Comparison of ENCODE assay signal across 21 mouse cellular contexts in the genomic region with DNA sequence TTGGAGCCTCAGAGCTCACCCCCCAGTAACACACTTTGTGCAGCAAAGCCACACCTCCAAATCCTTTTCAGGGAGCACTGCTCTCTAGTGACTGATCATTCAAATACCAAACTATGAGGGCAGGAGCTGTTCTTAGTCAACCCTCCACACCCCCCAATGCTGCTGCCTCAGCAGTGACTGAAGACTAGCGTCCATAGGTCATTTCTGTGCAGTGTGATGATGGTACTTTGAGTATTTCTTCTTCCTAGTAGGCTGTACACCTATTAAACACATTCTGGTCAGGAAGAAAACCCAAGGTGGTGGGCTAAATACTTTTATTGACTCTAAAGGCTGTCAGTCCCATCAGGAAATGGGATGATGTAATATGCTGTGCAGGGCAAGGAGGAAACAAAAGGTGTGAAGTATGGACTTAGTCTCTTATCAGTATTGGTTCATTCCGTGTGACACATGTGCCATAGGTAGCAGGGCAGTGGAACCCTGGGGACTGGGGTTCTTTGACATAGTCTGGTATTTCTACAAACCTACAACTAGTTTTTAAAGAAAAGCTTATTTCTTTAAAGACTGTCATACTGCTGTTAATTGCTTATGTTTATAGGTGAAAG.
DNase-seq lines count a peak whose midpoint lies in the region; ATAC-seq and TF ChIP-seq lines count a peak whose summit lies in the region.
"Had no signal": no experiment of that assay in that cellular context is flagged by ENCODE, and none has a peak within 500 bp of the region (broad histone marks: within the 10 kb centered on the region; RNA-seq: fewer than 3 reads in every experiment).

No protein-coding gene starts in this region.

- no peak overlapping the region for H3K27ac ChIP-seq in kidney, adult 2 months (ENCODE audit: insufficient read depth, low read depth, low read length)
- H3K27ac ChIP-seq in intestine, embryonic 15.5 days = no peak overlapping the region
- H3K27ac ChIP-seq in intestine, embryonic 16.5 days (ENCODE audit: low read length) = peak overlapping the region; percentile 23; the same call in 1 of the 2 replicates
- H3K27ac ChIP-seq: forebrain, embryonic 10.5 days; forebrain, embryonic 13.5 days; heart, embryonic 13.5 days; hindbrain, embryonic 12.5 days; hindbrain, embryonic 15.5 days had no signal

- 72% methylated on average over 2 of the region's 2 CpGs for WGBS in kidney, adult 2 months
- 79% methylated on average over 2 of the region's 2 CpGs for WGBS in intestine, embryonic 15.5 days
- WGBS in intestine, embryonic 16.5 days = 69% methylated on average over 2 of the region's 2 CpGs

- no peaks in the 10 kb centered on the region for H3K9me3 ChIP-seq in intestine, embryonic 15.5 days
- peaks cover 5% of the 10 kb centered on the region; the same call in 1 of the 2 replicates for H3K9me3 ChIP-seq in intestine, embryonic 16.5 days (ENCODE audit: control insufficient read depth, low read length)
- H3K9me3 ChIP-seq: hindbrain, embryonic 15.5 days had no signal

- H3K4me3 ChIP-seq in kidney, adult 2 months (ENCODE audit: insufficient read depth, low read depth, low read length) = no peak overlapping the region
- H3K4me3 ChIP-seq in intestine, embryonic 15.5 days (replicated peaks) = no peak overlapping the region
- H3K4me3 ChIP-seq in intestine, embryonic 16.5 days (ENCODE audit: low read length) = no peak overlapping the region
- H3K4me3 ChIP-seq: forebrain, embryonic 10.5 days; forebrain, embryonic 13.5 days; heart, embryonic 13.5 days; hindbrain, embryonic 12.5 days; hindbrain, embryonic 15.5 days had no signal

- H3K4me2 ChIP-seq in intestine, embryonic 15.5 days (replicated peaks) = no peak overlapping the region
- no peak overlapping the region for H3K4me2 ChIP-seq in intestine, embryonic 16.5 days (ENCODE audit: low read depth, low read length)
- H3K4me2 ChIP-seq: forebrain, embryonic 13.5 days; heart, embryonic 13.5 days; hindbrain, embryonic 12.5 days; hindbrain, embryonic 15.5 days had no signal

- DNase-seq in kidney, adult 2 months = peak; percentile 41
- no peak for DNase-seq in kidney, postnatal 4 days
- peak; percentile 58 for DNase-seq in yolk sac, embryonic 10.5 days (ENCODE audit: low spot score)
- no peak for DNase-seq in cerebellum, postnatal 10 days
- DNase-seq: adrenal gland, adult 2 months; adrenal gland, postnatal 14 days; cerebellum, adult 11 months; cerebellum, adult 2 months; cerebellum, adult 9-11 months; cerebellum, postnatal 36 days; gastrocnemius, postnatal 10 days; gastrocnemius, postnatal 36 days had no signal

- peak; percentile 66 for ATAC-seq in intestine, embryonic 15.5 days
- ATAC-seq in intestine, embryonic 16.5 days = peak; percentile 84
- ATAC-seq: CD4-positive, CD25-positive, alpha-beta regulatory T cell, adult 4 months; forebrain, embryonic 13.5 days; forebrain, embryonic 16.5 days had no signal

- H3K9ac ChIP-seq in intestine, embryonic 15.5 days = no peak overlapping the region
- no peak overlapping the region for H3K9ac ChIP-seq in intestine, embryonic 16.5 days (ENCODE audit: low read depth, low read length)
- H3K9ac ChIP-seq: forebrain, embryonic 13.5 days; heart, embryonic 13.5 days; hindbrain, embryonic 12.5 days; hindbrain, embryonic 15.5 days had no signal

- no peak for TF ChIP-seq POLR2A in kidney, adult 2 months (IDR thresholded peaks at IDR 0.05; ENCODE audit: low read depth, low read length)

- TF ChIP-seq CTCF in kidney, adult 2 months (conservative IDR thresholded peaks at IDR 0.05; ENCODE audit: insufficient read depth, insufficient read length, low read depth, low read length) = no peak

- no peaks in the 10 kb centered on the region for H3K27me3 ChIP-seq in kidney, adult 2 months (replicated peaks; ENCODE audit: control insufficient read depth, insufficient read depth, low read length)
- H3K27me3 ChIP-seq in intestine, embryonic 15.5 days (replicated peaks) = no peaks in the 10 kb centered on the region
- no peaks in the 10 kb centered on the region for H3K27me3 ChIP-seq in intestine, embryonic 16.5 days (replicated peaks; ENCODE audit: control insufficient read depth, insufficient read depth, low read length)
- H3K27me3 ChIP-seq: forebrain, embryonic 13.5 days; heart, embryonic 13.5 days; hindbrain, embryonic 12.5 days; hindbrain, embryonic 15.5 days had no signal

- H3K4me1 ChIP-seq in kidney, adult 2 months (ENCODE audit: control insufficient read depth, insufficient read depth, low read length) = peaks cover 10% of the 10 kb centered on the region; the same call in 1 of the 2 replicates
- 0 out of 2 replicates have a peak, but pooled peaks cover 5% of the 10 kb centered on the region for H3K4me1 ChIP-seq in intestine, embryonic 15.5 days (replicated peaks)
- H3K4me1 ChIP-seq in intestine, embryonic 16.5 days (ENCODE audit: control insufficient read depth, insufficient read depth, low read length) = peaks cover 9% of the 10 kb centered on the region; the same call in 1 of the 2 replicates
- H3K4me1 ChIP-seq: forebrain, embryonic 13.5 days; hindbrain, embryonic 12.5 days; hindbrain, embryonic 15.5 days had no signal

- no peaks in the 10 kb centered on the region for H3K36me3 ChIP-seq in kidney, adult 2 months (ENCODE audit: control insufficient read depth, insufficient read depth, low read length)
- H3K36me3 ChIP-seq in intestine, embryonic 15.5 days = peaks cover 4% of the 10 kb centered on the region; the same call in 1 of the 2 replicates
- H3K36me3 ChIP-seq in intestine, embryonic 16.5 days (ENCODE audit: control insufficient read depth, insufficient read depth, low read length) = peaks cover 7% of the 10 kb centered on the region; the same call in 1 of the 2 replicates
- H3K36me3 ChIP-seq: hindbrain, embryonic 15.5 days had no signal

Comparison
In these comparisons a context has a peak if more than half of its experiments do, and no peak if none do; other contexts are left out.
1. DNase-seq: peak in kidney, adult 2 months (single experiment) and yolk sac, embryonic 10.5 days (single experiment); none in kidney, postnatal 4 days (0 of 2) and cerebellum, postnatal 10 days (0 of 2).